Mouse (Mus musculus) lung, adult 2 months (tissue): ENCODE data around the gene Ddx28.

Experiments
- CTCF ChIP-seq: fragments of 200-500 bp; IDR thresholded peaks from 2 replicates; pipeline ENCODE4 v1.5.1; 2011; ENCODE audit warnings: mild to moderate bottlenecking, low read length, control low read depth; ENCODE audit not compliant: insufficient read depth
- POLR2A ChIP-seq: fragments of 200-500 bp; IDR thresholded peaks from 2 replicates; pipeline ENCODE4 v1.6.1; 2011; ENCODE audit warnings: low read depth, mild to moderate bottlenecking, control low read depth, low read length, borderline replicate concordance; ENCODE audit errors: extremely low read depth

DNA sequence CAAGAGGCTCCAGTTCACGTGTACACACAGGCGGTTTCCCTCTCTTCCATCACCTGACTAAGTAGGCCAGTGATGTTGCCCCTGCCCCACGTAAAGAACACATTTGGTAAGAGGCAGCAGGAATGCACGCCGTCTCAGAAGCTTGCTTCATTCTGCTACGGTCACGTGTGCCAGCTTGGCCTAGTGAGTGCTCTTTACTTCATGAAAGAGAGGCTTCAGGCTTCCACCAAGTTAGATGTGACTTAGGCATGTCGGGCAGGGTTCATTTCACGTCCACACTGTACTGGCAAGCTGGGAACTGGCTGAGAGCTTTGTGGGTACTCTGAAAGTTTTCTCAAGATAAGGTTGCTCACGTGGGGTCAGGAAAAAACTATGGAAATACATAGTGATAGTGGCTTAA is 27.0 kb upstream of the Ddx28 start:
- TF ChIP-seq CTCF, result no peak
- TF ChIP-seq POLR2A, result no peak
